Mouse (Mus musculus) C2C12 (cell line): ENCODE data around the gene Bco1.

Experiments
- CEBPB ChIP-seq: IDR thresholded peaks from one replicate; pipeline ENCODE4 v1.6.1; 2011; ENCODE audit warnings: low read depth, mild to moderate bottlenecking, control low read depth, moderate library complexity
- CTCF ChIP-seq: IDR thresholded peaks from one replicate; pipeline ENCODE4 v1.5.1; 2011; ENCODE audit not compliant: control insufficient read depth, insufficient read depth, insufficient read length
- MYOD1 ChIP-seq: IDR thresholded peaks from one replicate; pipeline ENCODE4 v1.6.1; 2011; ENCODE audit warnings: low read depth; ENCODE audit not compliant: control insufficient read depth, insufficient read length

DNA sequence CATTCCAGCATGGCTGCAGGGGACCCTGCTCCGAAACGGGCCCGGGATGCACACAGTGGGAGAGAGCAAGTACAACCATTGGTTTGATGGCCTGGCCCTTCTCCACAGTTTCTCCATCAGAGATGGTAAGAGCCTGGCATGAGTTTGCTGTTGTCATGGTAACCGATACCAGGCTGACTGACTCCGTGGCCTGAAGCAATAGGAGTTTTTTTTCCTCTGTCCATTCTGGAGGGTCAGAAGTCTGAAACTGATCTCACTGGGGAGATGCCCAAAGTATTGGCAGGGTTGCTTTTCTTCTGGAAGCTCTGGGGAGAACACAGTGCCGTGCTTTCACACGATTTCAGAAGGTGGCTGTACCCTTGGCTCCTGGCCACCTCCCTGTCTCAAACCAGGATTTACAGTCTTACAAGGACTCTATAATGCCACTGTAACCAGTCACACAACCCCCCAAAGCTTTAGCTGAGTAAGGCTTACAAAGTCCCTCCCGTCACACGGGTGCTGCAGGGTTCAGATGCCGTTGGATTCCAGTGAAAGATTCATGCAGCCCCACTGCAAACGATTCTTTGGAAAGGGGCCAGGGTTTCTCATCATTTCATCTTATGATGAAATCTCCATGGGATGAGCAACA is 2.0 kb downstream of the Bco1 start:
- no peak for TF ChIP-seq MYOD1
- TF ChIP-seq CTCF: no peak
- TF ChIP-seq CEBPB: no peak
